Mouse (Mus musculus) liver, adult (tissue): Measurements from ENCODE around the gene Arhgdia.

Experiments
- GATA4 ChIP-seq: IDR thresholded peaks from 2 replicates; pipeline ENCODE4 v1.6.1; 2014; ENCODE audit warnings: mild to moderate bottlenecking, low read length; ENCODE audit not compliant: insufficient replicate concordance

Gene Arhgdia

GRCm38 (mm10) chr11:120600716-120601115 is 19.3 kb upstream of the Arhgdia start:
- no peak for TF ChIP-seq GATA4

- TF ChIP-seq GATA4 = no peak
Measured at GRCm38 (mm10) chr11:120598990-120599549, 17.6 kb upstream of the Arhgdia start.

- peak; percentile 40; the same call in 1 of the 2 replicates for TF ChIP-seq GATA4
Measured at GRCm38 (mm10) chr11:120598283-120598989, 17.0 kb upstream of the Arhgdia start, which contains the start of the genes Alyref and Anapc11. Gene Alyref, minus strand, starts transcription at chr11:120598365. Gene Anapc11, plus strand, starts transcription at chr11:120598421.

- no peak for TF ChIP-seq GATA4
Measured at GRCm38 (mm10) chr11:120597240-120598235, 16.1 kb upstream of the Arhgdia start.

- TF ChIP-seq GATA4 = no peak
Measured at GRCm38 (mm10) chr11:120588531-120588930, 7.1 kb upstream of the Arhgdia start.

GRCm38 (mm10) chr11:120583937-120584336 is 2.5 kb upstream of the Arhgdia start:
- no peak for TF ChIP-seq GATA4

GRCm38 (mm10) chr11:120582268-120582981 is 1.0 kb upstream of the Arhgdia start:
- TF ChIP-seq GATA4 = no peak

GRCm38 (mm10) chr11:120580871-120581331 is 523 bp downstream of the Arhgdia start:
- no peak for TF ChIP-seq GATA4

- TF ChIP-seq GATA4 = no peak
Measured at GRCm38 (mm10) chr11:120580190-120580589, 1.2 kb downstream of the Arhgdia start.

GRCm38 (mm10) chr11:120579316-120580107 is 1.9 kb downstream of the Arhgdia start:
- no peak for TF ChIP-seq GATA4

- no peak for TF ChIP-seq GATA4
Measured at GRCm38 (mm10) chr11:120578694-120579243, 2.7 kb downstream of the Arhgdia start.

- no peak for TF ChIP-seq GATA4
Measured at GRCm38 (mm10) chr11:120578024-120578693, 3.3 kb downstream of the Arhgdia start.
